Mouse (Mus musculus): ENCODE data around the gene Apbb1ip. TPM values are rescaled to one million over a fixed set of nuclear protein-coding genes. Genes with fewer than 3 reads are reported as not detected.
"Not testable (repeated sequence)": the region's sequence is repeated elsewhere in the genome, so short reads cannot be mapped to it uniquely, and the experiment has no call there.

Gene Apbb1ip
- polyA plus RNA-seq, 1 experiment from 2014 or later = 1.7 TPM

GRCm38 (mm10) chr2:22873159-22873558 is 99.3 kb downstream of the Apbb1ip start:
- Histone ChIP-seq H3K27ac (replicated peaks in 1 of 2; ENCODE audit: control insufficient read depth in 1 of 2, insufficient read depth in 1 of 2, low read depth in 2 of 2, low read length in 2 of 2) (no peak overlapping the region), H3K9ac (ENCODE audit: low read length) (no peak overlapping the region), H3K4me2 (ENCODE audit: low read length) (no peak overlapping the region), H3K9me3 (ENCODE audit: control insufficient read depth, low read length) (no peaks in the 10 kb centered on the region), H3K27me3 (ENCODE audit: control insufficient read depth, insufficient read depth, low read length) (no peaks in the 10 kb centered on the region), H3K36me3 (ENCODE audit: control insufficient read depth, insufficient read depth, low read length) (no peaks in the 10 kb centered on the region), H3K4me3 (ENCODE audit: control insufficient read depth in 1 of 2, insufficient read depth in 1 of 2, low read depth in 1 of 2, low read length in 2 of 2) (no peak overlapping the region), H3K4me1 (ENCODE audit: control insufficient read depth in 2 of 2, insufficient read depth in 2 of 2, low read length in 2 of 2) (no peaks in the 10 kb centered on the region)
- 87% methylated on average over 1 of the region's 1 CpGs for WGBS
- no peak for ATAC-seq (ENCODE audit: insufficient number of reproducible peaks, insufficient read depth, low FRiP score, low read depth)

GRCm38 (mm10) chr2:22874628-22875027 is 100.7 kb downstream of the Apbb1ip start:
- no peak overlapping the region for H3K9ac ChIP-seq (ENCODE audit: low read length)

GRCm38 (mm10) chr2:22876614-22877013 is 102.7 kb downstream of the Apbb1ip start:
- Histone ChIP-seq H3K4me3 (ENCODE audit: control insufficient read depth in 1 of 2, insufficient read depth in 1 of 2, low read depth in 1 of 2, low read length in 2 of 2) (no peak overlapping the region), H3K27ac (replicated peaks in 1 of 2; ENCODE audit: control insufficient read depth in 1 of 2, insufficient read depth in 1 of 2, low read depth in 2 of 2, low read length in 2 of 2) (no peak overlapping the region), H3K9me3 (ENCODE audit: control insufficient read depth, low read length) (no peaks in the 10 kb centered on the region), H3K27me3 (ENCODE audit: control insufficient read depth, insufficient read depth, low read length) (no peaks in the 10 kb centered on the region), H3K36me3 (ENCODE audit: control insufficient read depth, insufficient read depth, low read length) (no peaks in the 10 kb centered on the region), H3K4me2 (ENCODE audit: low read length) (no peak overlapping the region), H3K4me1 (ENCODE audit: control insufficient read depth in 2 of 2, insufficient read depth in 2 of 2, low read length in 2 of 2) (no peaks in the 10 kb centered on the region), H3K9ac (ENCODE audit: low read length) (no peak overlapping the region)
- 91% methylated on average over 3 of the region's 3 CpGs for WGBS
- no peak for ATAC-seq (ENCODE audit: insufficient number of reproducible peaks, insufficient read depth, low FRiP score, low read depth)

More at GRCm38 (mm10) chr2:22874628-22875027, 100.7 kb downstream of the Apbb1ip start:
- Histone ChIP-seq H3K4me1 (ENCODE audit: control insufficient read depth in 2 of 2, insufficient read depth in 2 of 2, low read length in 2 of 2) (no peaks in the 10 kb centered on the region), H3K4me3 (ENCODE audit: control insufficient read depth in 1 of 2, insufficient read depth in 1 of 2, low read depth in 1 of 2, low read length in 2 of 2) (no peak overlapping the region), H3K4me2 (ENCODE audit: low read length) (no peak overlapping the region), H3K9me3 (ENCODE audit: control insufficient read depth, low read length) (no peaks in the 10 kb centered on the region), H3K27me3 (ENCODE audit: control insufficient read depth, insufficient read depth, low read length) (no peaks in the 10 kb centered on the region), H3K27ac (replicated peaks in 1 of 2; ENCODE audit: control insufficient read depth in 1 of 2, insufficient read depth in 1 of 2, low read depth in 2 of 2, low read length in 2 of 2) (no peak overlapping the region), H3K36me3 (ENCODE audit: control insufficient read depth, insufficient read depth, low read length) (no peaks in the 10 kb centered on the region)
- ATAC-seq (ENCODE audit: insufficient number of reproducible peaks, insufficient read depth, low FRiP score, low read depth) = no peak
- WGBS = 51% methylated on average over 10 of the region's 10 CpGs

GRCm38 (mm10) chr2:22878781-22879180 is 104.9 kb downstream of the Apbb1ip start:
- no peak for ATAC-seq (ENCODE audit: insufficient number of reproducible peaks, insufficient read depth, low FRiP score, low read depth)
- Histone ChIP-seq H3K4me2 (ENCODE audit: low read length) (no peak overlapping the region), H3K36me3 (ENCODE audit: control insufficient read depth, insufficient read depth, low read length) (no peaks in the 10 kb centered on the region), H3K4me1 (ENCODE audit: control insufficient read depth in 2 of 2, insufficient read depth in 2 of 2, low read length in 2 of 2) (no peaks in the 10 kb centered on the region), H3K27ac (replicated peaks in 1 of 2; ENCODE audit: control insufficient read depth in 1 of 2, insufficient read depth in 1 of 2, low read depth in 2 of 2, low read length in 2 of 2) (no peak overlapping the region), H3K4me3 (ENCODE audit: control insufficient read depth in 1 of 2, insufficient read depth in 1 of 2, low read depth in 1 of 2, low read length in 2 of 2) (no peak overlapping the region), H3K27me3 (ENCODE audit: control insufficient read depth, insufficient read depth, low read length) (no peaks in the 10 kb centered on the region), H3K9me3 (ENCODE audit: control insufficient read depth, low read length) (no peaks in the 10 kb centered on the region), H3K9ac (ENCODE audit: low read length) (no peak overlapping the region)
- WGBS = 32% methylated on average over 1 of the region's 1 CpGs

- H3K9ac ChIP-seq (ENCODE audit: low read length); H3K36me3 ChIP-seq (ENCODE audit: control insufficient read depth, insufficient read depth, low read length); H3K4me3 ChIP-seq (ENCODE audit: control insufficient read depth in 1 of 2, insufficient read depth in 1 of 2, low read depth in 1 of 2, low read length in 2 of 2); H3K9me3 ChIP-seq (ENCODE audit: control insufficient read depth, low read length); H3K27me3 ChIP-seq (ENCODE audit: control insufficient read depth, insufficient read depth, low read length); H3K4me2 ChIP-seq (ENCODE audit: low read length); H3K4me1 ChIP-seq (ENCODE audit: control insufficient read depth in 2 of 2, insufficient read depth in 2 of 2, low read length in 2 of 2); ATAC-seq (ENCODE audit: insufficient number of reproducible peaks, insufficient read depth, low FRiP score, low read depth); H3K27ac ChIP-seq (replicated peaks in 1 of 2; ENCODE audit: control insufficient read depth in 1 of 2, insufficient read depth in 1 of 2, low read depth in 2 of 2, low read length in 2 of 2): not testable (repeated sequence)
- 78% methylated on average over 3 of the region's 3 CpGs for WGBS
Observed at GRCm38 (mm10) chr2:22880726-22881125, 106.8 kb downstream of the Apbb1ip start.

- H3K4me2 ChIP-seq (ENCODE audit: low read length) = peak overlapping the region; percentile 81
- H3K9ac ChIP-seq (ENCODE audit: low read length) = peak overlapping the region; percentile 88
- no peaks in the 10 kb centered on the region for H3K27me3 ChIP-seq (ENCODE audit: control insufficient read depth, insufficient read depth, low read length)
- peaks cover 0 to 5% of the 10 kb centered on the region in 2 experiments; a peak in 1 of 4 replicates for H3K4me1 ChIP-seq (ENCODE audit: control insufficient read depth in 2 of 2, insufficient read depth in 2 of 2, low read length in 2 of 2)
- ATAC-seq (ENCODE audit: insufficient number of reproducible peaks, insufficient read depth, low FRiP score, low read depth) = no peak
- WGBS = 18% methylated on average over 9 of the region's 9 CpGs
- H3K4me3 ChIP-seq (ENCODE audit: control insufficient read depth in 1 of 2, insufficient read depth in 1 of 2, low read depth in 1 of 2, low read length in 2 of 2) = peak overlapping the region; percentile 86 to 93
- peaks cover 7% of the 10 kb centered on the region; the same call in 1 of the 2 replicates for H3K36me3 ChIP-seq (ENCODE audit: control insufficient read depth, insufficient read depth, low read length)
- peak overlapping the region; percentile 83 for H3K27ac ChIP-seq (replicated peaks in 1 of 2; ENCODE audit: control insufficient read depth in 1 of 2, insufficient read depth in 1 of 2, low read depth in 2 of 2, low read length in 2 of 2)
- H3K9me3 ChIP-seq (ENCODE audit: control insufficient read depth, low read length) = no peaks in the 10 kb centered on the region
Observed at GRCm38 (mm10) chr2:22894932-22895281, 121.0 kb downstream of the Apbb1ip start.

GRCm38 (mm10) chr2:22895282-22896273 is 121.7 kb downstream of the Apbb1ip start, which contains the start of gene Pdss1:
Gene Pdss1, plus strand, starts transcription at chr2:22895522.
- Histone ChIP-seq H3K4me1 (ENCODE audit: control insufficient read depth in 2 of 2, insufficient read depth in 2 of 2, low read length in 2 of 2) (peaks cover 0 to 5% of the 10 kb centered on the region in 2 experiments; a peak in 1 of 4 replicates), H3K9ac (ENCODE audit: low read length) (peak within 1 kb of the TSS; percentile 88), H3K27ac (replicated peaks in 1 of 2; ENCODE audit: control insufficient read depth in 1 of 2, insufficient read depth in 1 of 2, low read depth in 2 of 2, low read length in 2 of 2) (peak within 1 kb of the TSS; percentile 83), H3K36me3 (ENCODE audit: control insufficient read depth, insufficient read depth, low read length) (peaks cover 8% of the 10 kb centered on the region; the same call in 1 of the 2 replicates), H3K9me3 (ENCODE audit: control insufficient read depth, low read length) (no peaks in the 10 kb centered on the region), H3K4me3 (ENCODE audit: control insufficient read depth in 1 of 2, insufficient read depth in 1 of 2, low read depth in 1 of 2, low read length in 2 of 2) (peak within 1 kb of the TSS; percentile 86 to 93), H3K27me3 (ENCODE audit: control insufficient read depth, insufficient read depth, low read length) (no peaks in the 10 kb centered on the region), H3K4me2 (ENCODE audit: low read length) (peak within 1 kb of the TSS; percentile 81)
- under 1% methylated on average over 81 of the region's 81 CpGs for WGBS
- ATAC-seq (ENCODE audit: insufficient number of reproducible peaks, insufficient read depth, low FRiP score, low read depth) = peak; percentile 98
